Mouse (Mus musculus) erythroid progenitor cell, adult 5-6 weeks (primary cell): ENCODE results near the gene Gm8720. TPM values are rescaled to one million over a fixed set of nuclear protein-coding genes. Genes with fewer than 3 reads are reported as not detected.
"Not testable (repeated sequence)": the region's sequence is repeated elsewhere in the genome, so short reads cannot be mapped to it uniquely, and the experiment has no call there.

ENCODE experiments used
- ATAC-seq: replicated peaks from 2 replicates; pipeline ENCODE4 v1.8.0; 2016; ENCODE audit warnings: moderate number of reproducible peaks, mild to moderate bottlenecking, moderate TSS enrichment, inconsistent platforms; ENCODE audit not compliant: poor library complexity, low FRiP score, severe bottlenecking
- total RNA-seq, 2 experiments: library from RNA; stranded (forward) in 1 of 2; stranded (reverse) in 1 of 2; fragments of 150-400 nt in 1 of 2; fragments of 186-747, 209-891 nt in 1 of 2; gene quantifications; 2 replicates each; pipeline versions ENCODE4 v1.2.3 to v1.2.4; 2015 to 2017; ENCODE audit warnings: low replicate concordance in 2 of 2

Gene Gm8720
- total RNA-seq (2015; ENCODE audit: low replicate concordance) (not detected in 2 replicates), total RNA-seq (2017; ENCODE audit: low replicate concordance) (not detected in 2 replicates)

GRCm38 (mm10) chr7:23067356-23067755 is at the start of gene Gm8720:
Gm8720 (minus strand) TSS chr7:23067456.
- ATAC-seq = not testable (repeated sequence)

GRCm38 (mm10) chr7:23055240-23055639 is 12.0 kb downstream of the Gm8720 start, which contains the start of gene Vmn1r163:
Vmn1r163 (plus strand) TSS chr7:23055540.
- not testable (repeated sequence) for ATAC-seq

- ATAC-seq = not testable (repeated sequence)
These were observed 47.4 kb downstream of the Gm8720 start, which contains the start of gene Gm4216 for GRCm38 (mm10) chr7:23019823-23020222. Gm4216 (minus strand) TSS chr7:23019923.

Other genes with a start within 250 kb of the Gm8720 start
- gene Vmn1r159, start 223.9 kb downstream of the Gm8720 start, total RNA-seq (2015; ENCODE audit: low replicate concordance) = not detected in 2 replicates
- not detected in 2 replicates for gene Vmn1r159, start 223.9 kb downstream of the Gm8720 start, total RNA-seq (2017; ENCODE audit: low replicate concordance)
- gene Vmn1r160, start 196.2 kb downstream of the Gm8720 start, total RNA-seq (2015; ENCODE audit: low replicate concordance) = not detected in 2 replicates
- gene Vmn1r160, start 196.2 kb downstream of the Gm8720 start, total RNA-seq (2017; ENCODE audit: low replicate concordance) = not detected in 2 replicates
- not detected in 2 replicates for gene Gm4214, start 82.8 kb downstream of the Gm8720 start, total RNA-seq (2015; ENCODE audit: low replicate concordance)
- not detected in 2 replicates for gene Gm4214, start 82.8 kb downstream of the Gm8720 start, total RNA-seq (2017; ENCODE audit: low replicate concordance)
- not detected in 2 replicates for gene Gm4216, start 47.5 kb downstream of the Gm8720 start, total RNA-seq (2015; ENCODE audit: low replicate concordance)
- not detected in 2 replicates for gene Gm4216, start 47.5 kb downstream of the Gm8720 start, total RNA-seq (2017; ENCODE audit: low replicate concordance)
- not detected in 2 replicates for gene Vmn1r163, start 11.9 kb downstream of the Gm8720 start, total RNA-seq (2015; ENCODE audit: low replicate concordance)
- not detected in 2 replicates for gene Vmn1r163, start 11.9 kb downstream of the Gm8720 start, total RNA-seq (2017; ENCODE audit: low replicate concordance)
- not detected in 2 replicates for gene Gm10662, start 77.0 kb upstream of the Gm8720 start, total RNA-seq (2015; ENCODE audit: low replicate concordance)
- gene Gm10662, start 77.0 kb upstream of the Gm8720 start, total RNA-seq (2017; ENCODE audit: low replicate concordance) = not detected in 2 replicates
- not detected in 2 replicates for gene Vmn1r165, start 149.9 kb upstream of the Gm8720 start, total RNA-seq (2015; ENCODE audit: low replicate concordance)
- gene Vmn1r165, start 149.9 kb upstream of the Gm8720 start, total RNA-seq (2017; ENCODE audit: low replicate concordance) = not detected in 2 replicates
- gene Vmn1r166, start 184.2 kb upstream of the Gm8720 start, total RNA-seq (2015; ENCODE audit: low replicate concordance) = not detected in 2 replicates
- gene Vmn1r166, start 184.2 kb upstream of the Gm8720 start, total RNA-seq (2017; ENCODE audit: low replicate concordance) = not detected in 2 replicates
- gene Gm6902, start 211.4 kb upstream of the Gm8720 start, total RNA-seq (2015; ENCODE audit: low replicate concordance) = not detected in 2 replicates
- not detected in 2 replicates for gene Gm6902, start 211.4 kb upstream of the Gm8720 start, total RNA-seq (2017; ENCODE audit: low replicate concordance)
- not detected in 2 replicates for gene Nlrp4e, start 233.7 kb upstream of the Gm8720 start, total RNA-seq (2015; ENCODE audit: low replicate concordance)
- not detected in 2 replicates for gene Nlrp4e, start 233.7 kb upstream of the Gm8720 start, total RNA-seq (2017; ENCODE audit: low replicate concordance)